Comparison of ENCODE assay signal across 14 mouse cellular contexts in the genomic region with DNA sequence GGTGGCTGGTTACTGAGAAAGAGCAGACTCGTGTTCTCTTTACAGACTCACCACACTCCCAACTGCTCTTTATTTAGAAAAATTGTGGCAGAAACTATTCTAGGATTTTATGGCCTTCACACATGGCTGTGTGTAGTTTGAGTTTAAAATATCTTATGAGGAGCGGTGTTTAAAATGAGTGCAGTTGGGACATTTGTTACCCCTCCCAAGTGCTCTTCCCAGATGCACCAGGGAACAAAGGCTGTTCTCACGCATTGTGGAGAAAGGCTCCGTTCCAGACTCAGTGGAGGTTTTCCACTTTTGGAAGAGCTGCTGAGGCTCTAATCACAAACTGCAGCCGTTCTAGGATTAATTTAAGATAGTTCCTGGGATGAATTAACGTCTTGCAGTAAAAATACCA. TPM values are rescaled to one million over a fixed set of nuclear protein-coding genes. Genes with fewer than 3 reads are reported as not detected.
DNase-seq lines count a peak whose midpoint lies in the region; ATAC-seq and TF ChIP-seq lines count a peak whose summit lies in the region.
"Had no signal": no experiment of that assay in that cellular context is flagged by ENCODE, and none has a peak within 500 bp of the region (broad histone marks: within the 10 kb centered on the region; RNA-seq: fewer than 3 reads in every experiment).

No protein-coding gene starts in this region.

- H3K4me3 ChIP-seq in forebrain, postnatal 0 days (ENCODE audit: low read depth, low read length): no peak overlapping the region
- no peak overlapping the region for H3K4me3 ChIP-seq in forebrain, embryonic 13.5 days
- H3K4me3 ChIP-seq in limb, embryonic 11.5 days (ENCODE audit: low read depth, low read length): no peak overlapping the region
- H3K4me3 ChIP-seq: liver, embryonic 13.5 days had no signal

- DNase-seq in forebrain, postnatal 0 days: peak; percentile 32
- DNase-seq in layer of hippocampus, adult 11-12 months (ENCODE audit: low spot score): peak; percentile 32
- DNase-seq in layer of hippocampus, postnatal 25 days (ENCODE audit: extremely low spot score in 1 of 2, low spot score in 1 of 2): no peak
- peak; percentile 88 for DNase-seq in brain, adult 2 months (ENCODE audit: low read depth, low spot score)
- no peak for DNase-seq in limb, embryonic 11.5 days (ENCODE audit: low spot score)
- DNase-seq in embryo, embryonic 10.5 days (ENCODE audit: low spot score): no peak
- DNase-seq: adrenal gland, postnatal 25 days; cerebellum, adult 9-10 months; kidney, postnatal 4 days; liver, embryonic 13.5 days; lung, postnatal 4 days; thymus, postnatal 14 days had no signal

- H3K36me3 ChIP-seq in forebrain, postnatal 0 days (ENCODE audit: insufficient read depth): 0 out of 2 replicates have a peak, but pooled peaks cover 5% of the 10 kb centered on the region
- peaks cover 6% of the 10 kb centered on the region; the same call in 1 of the 2 replicates for H3K36me3 ChIP-seq in forebrain, embryonic 13.5 days (ENCODE audit: poor library complexity, severe bottlenecking)
- H3K36me3 ChIP-seq in limb, embryonic 11.5 days (ENCODE audit: control insufficient read depth, insufficient read depth, low read length): no peaks in the 10 kb centered on the region

- TF ChIP-seq CTCF in forebrain, postnatal 0 days (IDR thresholded peaks at IDR 0.05; ENCODE audit: low read depth): no peak

- H3K4me2 ChIP-seq in forebrain, postnatal 0 days (ENCODE audit: low read depth): no peak overlapping the region
- no peak overlapping the region for H3K4me2 ChIP-seq in forebrain, embryonic 13.5 days
- no peak overlapping the region for H3K4me2 ChIP-seq in limb, embryonic 11.5 days (ENCODE audit: low read depth, severe bottlenecking)
- H3K4me2 ChIP-seq: liver, embryonic 13.5 days had no signal

- no peak for ATAC-seq in forebrain, postnatal 0 days
- ATAC-seq in forebrain, embryonic 13.5 days: no peak
- no peak for ATAC-seq in limb, embryonic 11.5 days (ENCODE audit: insufficient number of reproducible peaks, low FRiP score, low TSS enrichment, low read depth)
- ATAC-seq in CD4-positive, CD25-positive, alpha-beta regulatory T cell, adult 4 months: no peak

- no peak overlapping the region for H3K9ac ChIP-seq in forebrain, postnatal 0 days
- no peak overlapping the region for H3K9ac ChIP-seq in forebrain, embryonic 13.5 days
- no peak overlapping the region for H3K9ac ChIP-seq in limb, embryonic 11.5 days (ENCODE audit: low read length)
- H3K9ac ChIP-seq: liver, embryonic 13.5 days had no signal

- H3K27me3 ChIP-seq in forebrain, postnatal 0 days (ENCODE audit: insufficient read depth, low read length): no peaks in the 10 kb centered on the region
- H3K27me3 ChIP-seq in forebrain, embryonic 13.5 days: no peaks in the 10 kb centered on the region
- H3K27me3 ChIP-seq in limb, embryonic 11.5 days (ENCODE audit: control insufficient read depth, insufficient read depth, low read length): no peaks in the 10 kb centered on the region
- H3K27me3 ChIP-seq: liver, embryonic 13.5 days had no signal

- H3K27ac ChIP-seq in forebrain, postnatal 0 days (ENCODE audit: low read depth, low read length): peak overlapping the region; percentile 35; the same call in 1 of the 2 replicates
- H3K27ac ChIP-seq in forebrain, embryonic 13.5 days: no peak overlapping the region; the same call in 1 of the 2 replicates
- H3K27ac ChIP-seq in limb, embryonic 11.5 days (replicated peaks; ENCODE audit: low read depth, low read length): peak overlapping the region; percentile 55; the same call in 1 of the 2 replicates
- H3K27ac ChIP-seq: liver, embryonic 13.5 days had no signal

- H3K9me3 ChIP-seq in forebrain, postnatal 0 days (ENCODE audit: low read length): no peaks in the 10 kb centered on the region
- H3K9me3 ChIP-seq in forebrain, embryonic 13.5 days (replicated peaks): no peaks in the 10 kb centered on the region
- H3K9me3 ChIP-seq in limb, embryonic 11.5 days (ENCODE audit: control insufficient read depth, low read length): no peaks in the 10 kb centered on the region
- H3K9me3 ChIP-seq: liver, embryonic 13.5 days had no signal

- WGBS in forebrain, postnatal 0 days: 40% methylated on average over 6 of the region's 6 CpGs
- 69% methylated on average over 6 of the region's 6 CpGs for WGBS in forebrain, embryonic 13.5 days
- WGBS in limb, embryonic 11.5 days: 71% methylated on average over 6 of the region's 6 CpGs

- 0 out of 2 replicates have a peak, but pooled peaks cover 7% of the 10 kb centered on the region for H3K4me1 ChIP-seq in forebrain, postnatal 0 days (ENCODE audit: insufficient read depth)
- peaks cover 12% of the 10 kb centered on the region for H3K4me1 ChIP-seq in forebrain, embryonic 13.5 days
- H3K4me1 ChIP-seq in limb, embryonic 11.5 days (ENCODE audit: control insufficient read depth, insufficient read depth, low read length): peaks cover 5% of the 10 kb centered on the region; the same call in 1 of the 2 replicates
- H3K4me1 ChIP-seq: liver, embryonic 13.5 days had no signal

RNA-seq across cellular contexts. Expression of a gene that starts 33.2 kb away (rescaled TPM):
- 12.8 and 15.4 TPM in 2 replicates for total RNA-seq in forebrain, postnatal 0 days (2014; rRNA removed)
- 2.4 and 3.5 TPM in 2 replicates for polyA plus RNA-seq in forebrain, postnatal 0 days (2015; fragmentation: Nextera tagmentation; extraction: Ambion mirVana)
- 0.14 TPM in 1 of 2 replicates, not detected in the other for polyA plus RNA-seq in forebrain, embryonic 13.5 days (2015; fragmentation: Nextera tagmentation; extraction: Ambion mirVana)
- 1 to 10 TPM; 4.4 to 5.0 TPM for total RNA-seq in layer of hippocampus, postnatal 25 days (2021)
- 0.40 and 0.43 TPM in 2 replicates for polyA plus RNA-seq in limb, embryonic 11.5 days (2014; fragmentation: Nextera tagmentation; extraction: Ambion mirVana)
- under 1 TPM in 1 of 2 experiments, not detected in 1; 0.22 TPM for polyA plus RNA-seq in CD4-positive, CD25-positive, alpha-beta regulatory T cell, adult 4 months (2017; shearing (Covaris generic))
- total RNA-seq: adrenal gland, postnatal 25 days had no signal
- polyA plus RNA-seq: liver, embryonic 13.5 days had no signal

RNA-seq across cellular contexts. Expression of a gene that starts 44.8 kb away (rescaled TPM):
- total RNA-seq in forebrain, postnatal 0 days (2014; rRNA removed): not detected in 2 replicates
- not detected in 2 replicates for polyA plus RNA-seq in forebrain, postnatal 0 days (2015; fragmentation: Nextera tagmentation; extraction: Ambion mirVana)
- polyA plus RNA-seq in forebrain, embryonic 13.5 days (2015; fragmentation: Nextera tagmentation; extraction: Ambion mirVana): not detected in 2 replicates
- total RNA-seq in layer of hippocampus, postnatal 25 days (2021): not detected
- polyA plus RNA-seq in limb, embryonic 11.5 days (2014; fragmentation: Nextera tagmentation; extraction: Ambion mirVana): not detected in 2 replicates
- not detected for polyA plus RNA-seq in CD4-positive, CD25-positive, alpha-beta regulatory T cell, adult 4 months (2017; shearing (Covaris generic))
- total RNA-seq: adrenal gland, postnatal 25 days had no signal
- polyA plus RNA-seq: liver, embryonic 13.5 days had no signal

RNA-seq across cellular contexts. Expression of a gene that starts 52.7 kb away (rescaled TPM):
- not detected in 2 replicates for total RNA-seq in forebrain, postnatal 0 days (2014; rRNA removed)
- not detected in 2 replicates for polyA plus RNA-seq in forebrain, postnatal 0 days (2015; fragmentation: Nextera tagmentation; extraction: Ambion mirVana)
- not detected in 2 replicates for polyA plus RNA-seq in forebrain, embryonic 13.5 days (2015; fragmentation: Nextera tagmentation; extraction: Ambion mirVana)
- not detected for total RNA-seq in layer of hippocampus, postnatal 25 days (2021)
- polyA plus RNA-seq in limb, embryonic 11.5 days (2014; fragmentation: Nextera tagmentation; extraction: Ambion mirVana): not detected in 2 replicates
- not detected for polyA plus RNA-seq in CD4-positive, CD25-positive, alpha-beta regulatory T cell, adult 4 months (2017; shearing (Covaris generic))
- total RNA-seq: adrenal gland, postnatal 25 days had no signal
- polyA plus RNA-seq: liver, embryonic 13.5 days had no signal

Comparison
In these comparisons a context has a peak if more than half of its experiments do, and no peak if none do; other contexts are left out.
1. DNase-seq: peak in forebrain, postnatal 0 days (single experiment), layer of hippocampus, adult 11-12 months (single experiment) and brain, adult 2 months (single experiment); none in layer of hippocampus, postnatal 25 days (0 of 2), limb, embryonic 11.5 days (single experiment) and embryo, embryonic 10.5 days (single experiment).